Mouse (Mus musculus): ENCODE measurements around the gene Gbp7.
"Not testable (repeated sequence)": the region's sequence is repeated elsewhere in the genome, so short reads cannot be mapped to it uniquely, and the experiment has no call there.

Gene Gbp7

GRCm38 (mm10) chr3:142530087-142530953 lies at the start of gene Gbp7:
Gene Gbp7 (plus strand): TSS chr3:142530342.
- peak; percentile 55 for DNase-seq

- peak; percentile 81 for DNase-seq
Measured at GRCm38 (mm10) chr3:142490465-142490864, 39.7 kb upstream of the Gbp7 start.

GRCm38 (mm10) chr3:142493536-142494061 lies 36.5 kb upstream of the Gbp7 start, which contains the start of gene Gbp5:
Gene Gbp5 (plus strand): TSS chr3:142493978.
- peak; percentile 32 for DNase-seq

- DNase-seq = no peak
Measured at GRCm38 (mm10) chr3:142495146-142495655, 34.9 kb upstream of the Gbp7 start.

- no peak for DNase-seq
Measured at GRCm38 (mm10) chr3:142496113-142497101, 33.7 kb upstream of the Gbp7 start.

- peak; percentile 43 for DNase-seq
Measured at GRCm38 (mm10) chr3:142497123-142497841, 32.9 kb upstream of the Gbp7 start.

- no peak for DNase-seq
Measured at GRCm38 (mm10) chr3:142498941-142499340, 31.2 kb upstream of the Gbp7 start.

- DNase-seq = no peak
Measured at GRCm38 (mm10) chr3:142528116-142528515, 2.0 kb upstream of the Gbp7 start.

- DNase-seq = no peak
Measured at GRCm38 (mm10) chr3:142529597-142529996, 545 bp upstream of the Gbp7 start.

- no peak for DNase-seq
Measured at GRCm38 (mm10) chr3:142531595-142531994, 1.5 kb downstream of the Gbp7 start.

GRCm38 (mm10) chr3:142533185-142533584 lies 3.0 kb downstream of the Gbp7 start:
- no peak for DNase-seq

GRCm38 (mm10) chr3:142535667-142536066 lies 5.5 kb downstream of the Gbp7 start:
- DNase-seq = no peak

- DNase-seq = no peak
Measured at GRCm38 (mm10) chr3:142541391-142541790, 11.2 kb downstream of the Gbp7 start.

GRCm38 (mm10) chr3:142542776-142543175 lies 12.6 kb downstream of the Gbp7 start:
- not testable (repeated sequence) for DNase-seq

- no peak for DNase-seq
Measured at GRCm38 (mm10) chr3:142546690-142547089, 16.5 kb downstream of the Gbp7 start.

- DNase-seq = no peak
Measured at GRCm38 (mm10) chr3:142550052-142550676, 20.0 kb downstream of the Gbp7 start.

- DNase-seq = no peak
Measured at GRCm38 (mm10) chr3:142554601-142555000, 24.5 kb downstream of the Gbp7 start.

GRCm38 (mm10) chr3:142555623-142556022 lies 25.5 kb downstream of the Gbp7 start:
- no peak for DNase-seq

- peak; percentile 15 for DNase-seq
Measured at GRCm38 (mm10) chr3:142559632-142560228, 29.6 kb downstream of the Gbp7 start, which contains the start of gene Gbp3. Gene Gbp3 (plus strand): TSS chr3:142560026.

GRCm38 (mm10) chr3:142560296-142560948 lies 30.3 kb downstream of the Gbp7 start:
- DNase-seq = peak; percentile 90

All from retina, postnatal 1 day (tissue).